Mouse (Mus musculus) thymus, adult 2 months (tissue): ENCODE results near the gene Akap17b.

ENCODE experiments used
- CTCF ChIP-seq: fragments of 200-500 bp; IDR thresholded peaks from 2 replicates; pipeline ENCODE4 v1.5.1; 2012; ENCODE audit warnings: mild to moderate bottlenecking, control low read depth, low read length, moderate library complexity, borderline replicate concordance; ENCODE audit not compliant: control insufficient read depth, poor library complexity, insufficient read depth; ENCODE audit errors: extremely low read depth
- POLR2A ChIP-seq: fragments of 200-500 bp; IDR thresholded peaks from 2 replicates; pipeline ENCODE4 v1.6.1; 2012; ENCODE audit warnings: mild to moderate bottlenecking, low read length, control low read depth, moderate library complexity; ENCODE audit not compliant: control insufficient read depth, poor library complexity, insufficient read depth; ENCODE audit errors: extremely low read depth

- TF ChIP-seq CTCF (no peak), POLR2A (no peak)
Measured at GRCm38 (mm10) chrX:36598861-36599344, 46.3 kb downstream of the Akap17b start.
